Comparison of ENCODE assay signal across 18 mouse cellular contexts in genomic region chr8:92555140-92555539, GRCm38 (mm10).
A peak's percentile ranks its signal among the peaks of the same experiment; 100 is the strongest.
DNase-seq lines count a peak whose midpoint lies in the region; ATAC-seq and TF ChIP-seq lines count a peak whose summit lies in the region.
"Had no signal": no experiment of that assay in that cellular context is flagged by ENCODE, and none has a peak within 500 bp of the region (broad histone marks: within the 10 kb centered on the region; RNA-seq: fewer than 3 reads in every experiment).

No protein-coding gene starts in this region.

- DNase-seq in hindbrain, embryonic 14.5 days (ENCODE audit: low spot score) = no peak
- DNase-seq in brain, embryonic 14.5 days (ENCODE audit: low read depth) = peak; percentile 16
- DNase-seq in embryonic facial prominence, embryonic 10.5 days (ENCODE audit: low spot score) = no peak
- no peak for DNase-seq in limb, embryonic 10.5 days (ENCODE audit: low spot score)
- DNase-seq in heart, adult 2 months = no peak
- no peak for DNase-seq in left cerebral cortex, postnatal 25 days (ENCODE audit: low spot score in 2 of 2)
- DNase-seq: adrenal gland, postnatal 25 days; forebrain, postnatal 0 days; kidney, adult 11 months; lung, embryonic 14.5 days; right cerebral cortex, postnatal 25 days; spleen, adult 18-20 months had no signal

- TF ChIP-seq EP300 in heart, adult 2 months (IDR thresholded peaks at IDR 0.05; ENCODE audit: insufficient read depth, low read depth, low read length) = no peak

- H3K4me2 ChIP-seq in hindbrain, embryonic 12.5 days (replicated peaks) = no peak overlapping the region
- no peak overlapping the region for H3K4me2 ChIP-seq in hindbrain, embryonic 14.5 days (replicated peaks)
- H3K4me2 ChIP-seq: heart, embryonic 13.5 days; kidney, embryonic 15.5 days; limb, embryonic 15.5 days; lung, embryonic 14.5 days had no signal

- TF ChIP-seq POLR2A in brain, embryonic 14.5 days (IDR thresholded peaks at IDR 0.05; ENCODE audit: borderline replicate concordance, extremely low read depth, insufficient read depth, insufficient read length, poor library complexity, severe bottlenecking) = no peak
- no peak for TF ChIP-seq POLR2A in heart, adult 2 months (IDR thresholded peaks at IDR 0.05; ENCODE audit: insufficient read depth, low read depth, low read length)

- H3K9ac ChIP-seq in hindbrain, embryonic 12.5 days = no peak overlapping the region
- no peak overlapping the region for H3K9ac ChIP-seq in hindbrain, embryonic 14.5 days
- H3K9ac ChIP-seq in heart, adult 2 months (ENCODE audit: low read depth, low read length) = no peak overlapping the region
- H3K9ac ChIP-seq: forebrain, postnatal 0 days; heart, embryonic 13.5 days; kidney, embryonic 15.5 days; limb, embryonic 15.5 days; liver, embryonic 14.5 days; lung, embryonic 14.5 days had no signal

- H3K79me2 ChIP-seq in heart, adult 2 months (replicated peaks; ENCODE audit: control insufficient read depth, insufficient read depth, low read length) = no peaks in the 10 kb centered on the region

- intact Hi-C loops in heart, adult 2 months (cut with DNase I) = no loop called here
- intact Hi-C loops in left cerebral cortex, postnatal 25 days (cut with DNase I) = no loop called here

- H3K27me3 ChIP-seq in hindbrain, embryonic 12.5 days = 0 out of 2 replicates have a peak, but pooled peaks cover 3% of the 10 kb centered on the region
- no peaks in the 10 kb centered on the region for H3K27me3 ChIP-seq in hindbrain, embryonic 14.5 days (ENCODE audit: control insufficient read depth, insufficient read depth, low read length)
- H3K27me3 ChIP-seq in embryonic facial prominence, embryonic 10.5 days (replicated peaks; ENCODE audit: low read depth, poor library complexity, severe bottlenecking) = 0 out of 2 replicates have a peak, but pooled peaks cover 4% of the 10 kb centered on the region
- 0 out of 2 replicates have a peak, but pooled peaks cover 6% of the 10 kb centered on the region for H3K27me3 ChIP-seq in limb, embryonic 10.5 days (ENCODE audit: low read depth, poor library complexity, severe bottlenecking)
- no peaks in the 10 kb centered on the region for H3K27me3 ChIP-seq in heart, adult 2 months (ENCODE audit: control insufficient read depth, insufficient read depth, low read length)
- H3K27me3 ChIP-seq: heart, embryonic 13.5 days; limb, embryonic 15.5 days; megakaryocyte, embryonic 14.5 days had no signal

- no peak for TF ChIP-seq CTCF in brain, embryonic 14.5 days (IDR thresholded peaks at IDR 0.05; ENCODE audit: borderline replicate concordance, extremely low read depth, insufficient read depth, insufficient read length)
- no peak for TF ChIP-seq CTCF in heart, adult 2 months (IDR thresholded peaks at IDR 0.05)

- 46% methylated on average over 12 of the region's 12 CpGs for WGBS in hindbrain, embryonic 12.5 days
- WGBS in hindbrain, embryonic 14.5 days = 45% methylated on average over 12 of the region's 12 CpGs
- 62% methylated on average over 12 of the region's 12 CpGs for WGBS in embryonic facial prominence, embryonic 10.5 days
- 84% methylated on average over 12 of the region's 12 CpGs for WGBS in limb, embryonic 10.5 days
- WGBS in heart, adult 2 months = 88% methylated on average over 12 of the region's 12 CpGs

- H3K4me1 ChIP-seq in hindbrain, embryonic 12.5 days = peaks cover 9% of the 10 kb centered on the region
- 0 out of 2 replicates have a peak, but pooled peaks cover 5% of the 10 kb centered on the region for H3K4me1 ChIP-seq in hindbrain, embryonic 14.5 days (replicated peaks; ENCODE audit: control insufficient read depth, insufficient read depth, low read length)
- peaks cover 11% of the 10 kb centered on the region for H3K4me1 ChIP-seq in embryonic facial prominence, embryonic 10.5 days
- H3K4me1 ChIP-seq in limb, embryonic 10.5 days = peaks cover 12% of the 10 kb centered on the region
- H3K4me1 ChIP-seq in heart, adult 2 months (ENCODE audit: control insufficient read depth, insufficient read depth, low read length) = no peaks in the 10 kb centered on the region
- H3K4me1 ChIP-seq: heart, embryonic 13.5 days; kidney, embryonic 15.5 days; megakaryocyte, embryonic 14.5 days had no signal

- H3K9me3 ChIP-seq in hindbrain, embryonic 12.5 days (replicated peaks) = no peaks in the 10 kb centered on the region
- no peaks in the 10 kb centered on the region for H3K9me3 ChIP-seq in hindbrain, embryonic 14.5 days (ENCODE audit: control insufficient read depth, low read length)
- no peaks in the 10 kb centered on the region for H3K9me3 ChIP-seq in embryonic facial prominence, embryonic 10.5 days
- no peaks in the 10 kb centered on the region for H3K9me3 ChIP-seq in limb, embryonic 10.5 days (replicated peaks)
- H3K9me3 ChIP-seq: kidney, embryonic 15.5 days; limb, embryonic 15.5 days had no signal

- H3K36me3 ChIP-seq in hindbrain, embryonic 12.5 days = no peaks in the 10 kb centered on the region
- no peaks in the 10 kb centered on the region for H3K36me3 ChIP-seq in hindbrain, embryonic 14.5 days (replicated peaks; ENCODE audit: control insufficient read depth, insufficient read depth)
- H3K36me3 ChIP-seq in embryonic facial prominence, embryonic 10.5 days (replicated peaks) = no peaks in the 10 kb centered on the region
- H3K36me3 ChIP-seq in limb, embryonic 10.5 days = no peaks in the 10 kb centered on the region
- H3K36me3 ChIP-seq in heart, adult 2 months (ENCODE audit: control insufficient read depth, insufficient read depth, low read length) = no peaks in the 10 kb centered on the region
- H3K36me3 ChIP-seq: heart, embryonic 13.5 days; kidney, embryonic 15.5 days; limb, embryonic 15.5 days had no signal

- peak overlapping the region; percentile 77 for H3K27ac ChIP-seq in hindbrain, embryonic 12.5 days
- H3K27ac ChIP-seq in hindbrain, embryonic 14.5 days = no peak overlapping the region
- H3K27ac ChIP-seq in embryonic facial prominence, embryonic 10.5 days (replicated peaks) = peak overlapping the region; percentile 12
- peak overlapping the region; percentile 7; the same call in 1 of the 2 replicates for H3K27ac ChIP-seq in limb, embryonic 10.5 days
- H3K27ac ChIP-seq in heart, adult 2 months = no peak overlapping the region
- H3K27ac ChIP-seq: heart, embryonic 13.5 days; kidney, embryonic 15.5 days; limb, embryonic 15.5 days; liver, embryonic 14.5 days had no signal

- ATAC-seq in hindbrain, embryonic 12.5 days (ENCODE audit: low FRiP score) = peak; percentile 71
- no peak for ATAC-seq in hindbrain, embryonic 14.5 days (ENCODE audit: low FRiP score)
- ATAC-seq: forebrain, postnatal 0 days had no signal

- no peak overlapping the region for H3K4me3 ChIP-seq in hindbrain, embryonic 12.5 days
- no peak overlapping the region for H3K4me3 ChIP-seq in hindbrain, embryonic 14.5 days (replicated peaks; ENCODE audit: low read length)
- H3K4me3 ChIP-seq in embryonic facial prominence, embryonic 10.5 days = no peak overlapping the region
- no peak overlapping the region for H3K4me3 ChIP-seq in limb, embryonic 10.5 days
- H3K4me3 ChIP-seq in heart, adult 2 months = no peak overlapping the region
- H3K4me3 ChIP-seq: heart, embryonic 13.5 days; kidney, embryonic 15.5 days; limb, embryonic 15.5 days; megakaryocyte, embryonic 14.5 days had no signal

Comparison
In these comparisons a context has a peak if more than half of its experiments do, and no peak if none do; other contexts are left out.
1. H3K27ac ChIP-seq: peak in hindbrain, embryonic 12.5 days (single experiment), embryonic facial prominence, embryonic 10.5 days (single experiment) and limb, embryonic 10.5 days (single experiment); none in hindbrain, embryonic 14.5 days (single experiment) and heart, adult 2 months (single experiment).